Mouse (Mus musculus) ES-Bruce4 (cell line): ENCODE measurements at regions not wholly inside any gene's neighbourhood (a gene's known extent, or its start where the extent isn't known, plus 50 kb on each side); places are given as distances from the start of the nearest gene placed in this dataset.

Source experiments
- EP300 ChIP-seq: IDR thresholded peaks from 2 replicates; pipeline ENCODE4 v1.6.1; 2011; ENCODE audit warnings: low read depth, low read length; ENCODE audit not compliant: insufficient read depth
- POLR2A ChIP-seq: IDR thresholded peaks from one replicate; pipeline ENCODE4 v1.8.1; 2011; ENCODE audit warnings: low read length; ENCODE audit not compliant: insufficient read depth

GRCm38 (mm10) chr3:156205246-156205645 is 356.3 kb upstream of the Negr1 start:
- TF ChIP-seq POLR2A (no peak), EP300 (no peak)
